Mouse (Mus musculus): ENCODE measurements at regions not wholly inside any gene's neighbourhood (a gene's known extent, or its start where the extent isn't known, plus 50 kb on each side); places are given as distances from the start of the nearest gene placed in this dataset.

DNA sequence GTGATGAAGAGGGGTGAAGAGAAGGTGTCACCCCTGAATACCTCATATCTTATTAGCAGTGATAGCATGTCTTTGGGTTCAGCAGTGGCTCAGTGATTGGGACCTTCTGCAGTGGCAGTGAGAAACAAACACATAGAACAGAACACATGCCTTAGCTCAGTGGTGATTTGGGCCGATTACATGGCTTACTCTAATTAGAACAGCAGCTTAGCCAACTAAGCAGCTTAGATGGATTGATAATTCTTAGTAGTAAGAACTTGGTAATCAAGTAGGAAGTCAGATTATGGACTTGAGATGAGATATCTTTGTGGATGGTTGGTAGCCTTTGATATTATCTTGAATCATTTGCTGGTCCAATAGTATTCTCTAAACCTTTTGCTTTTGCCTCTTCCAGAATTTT is 167.0 kb downstream of the Ccdc71l start:
- TF ChIP-seq CTCF (IDR thresholded peaks at IDR 0.05) (no peak), POLR2A (IDR thresholded peaks at IDR 0.05; ENCODE audit: insufficient read depth, low read depth, low read length) (no peak)

Measured in heart, adult 2 months (tissue).